Mouse (Mus musculus) thymus, postnatal 0 days (tissue): ENCODE results near the gene Ulk4. TPM values are rescaled to one million over a fixed set of nuclear protein-coding genes. Genes with fewer than 3 reads are reported as not detected.

ENCODE experiments used
- DNase-seq: peaks from one replicate; pipeline ENCODE4 v3.0.0-alpha.2; 2015; ENCODE audit warnings: low spot score
- microRNA-seq: library from miRNA; unstranded; fragments of <30 nt; microRNA quantifications from one replicate; pipeline ENCODE4, GENCODE M21; 2016; ENCODE audit warnings: borderline number of aligned reads
- polyA plus RNA-seq: library from polyadenylated mRNA; unstranded; fragments of >200 nt; fragmentation: Nextera tagmentation; extraction: Ambion mirVana; gene quantifications from 2 replicates; pipeline ENCODE4 v1.2.1, GENCODE M21; 2015

Ulk4 gene
- polyA plus RNA-seq, 1 experiment from 2014 or later, result 55.5 TPM

GRCm38 (mm10) chr9:120914429-120914828, 362.6 kb downstream of the Ulk4 start:
- DNase-seq, result no peak

GRCm38 (mm10) chr9:120913152-120913551, 363.8 kb downstream of the Ulk4 start:
- no peak for DNase-seq

- DNase-seq, result no peak
These were observed 368.5 kb downstream of the Ulk4 start for GRCm38 (mm10) chr9:120908461-120908860.

Small RNA genes within 50 kb of the gene (microRNA-seq; reads per million reads assigned to microRNA genes)
- gene Mir7090, result not detected

Other genes starting within 250 kb of the Ulk4 start
- 17.0 and 22.6 TPM in 2 replicates for gene Trak1, start 20.3 kb upstream of the Ulk4 start, polyA plus RNA-seq
- gene Cck, start 218.5 kb upstream of the Ulk4 start, polyA plus RNA-seq, result 4.3 and 4.6 TPM in 2 replicates